Mouse (Mus musculus): ENCODE measurements around the gene Aco2.

Gene Aco2

DNA sequence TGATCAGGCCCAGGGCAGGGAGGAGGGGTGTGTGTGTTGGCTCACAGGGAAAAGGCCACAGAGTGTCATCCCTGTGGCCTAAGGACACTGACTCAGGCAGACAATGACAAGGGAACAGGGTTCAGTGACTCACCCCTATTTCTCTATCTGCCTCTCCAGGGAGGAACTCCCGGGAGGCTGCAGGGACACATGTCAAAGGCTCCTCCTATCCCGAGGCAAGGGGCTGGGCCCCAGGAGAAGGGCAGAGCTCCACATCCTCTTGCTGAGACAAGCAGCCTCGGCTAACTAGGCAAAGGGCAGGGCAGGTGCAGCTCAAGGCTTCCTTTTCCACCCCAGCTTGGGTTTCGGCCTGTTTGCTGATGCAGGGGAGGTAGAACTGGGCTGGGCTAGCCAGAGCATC, 26.4 kb upstream of the Aco2 start:
- no peak for DNase-seq (ENCODE audit: low spot score in 2 of 2)

DNA sequence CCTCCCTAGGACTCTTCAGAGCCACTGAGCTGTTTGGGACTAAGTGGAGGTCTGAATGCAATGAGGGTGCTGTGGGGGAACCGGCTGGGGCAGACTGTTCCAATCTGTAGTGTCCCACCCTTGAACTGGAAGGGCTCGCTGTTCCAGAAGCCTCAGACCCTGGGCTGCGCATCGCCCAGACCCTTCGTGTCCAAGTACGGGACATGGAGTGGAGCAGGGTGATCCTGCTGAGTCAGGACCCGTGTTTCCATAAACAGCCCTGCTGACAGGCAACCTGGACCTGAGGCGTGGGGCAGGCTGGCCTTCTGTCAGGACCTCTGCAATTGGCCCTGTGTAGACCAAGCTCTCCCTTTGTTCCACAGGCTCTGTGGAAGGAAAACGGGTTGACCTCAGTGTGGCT, 25.4 kb upstream of the Aco2 start:
- DNase-seq (ENCODE audit: low spot score in 2 of 2) = no peak

DNA sequence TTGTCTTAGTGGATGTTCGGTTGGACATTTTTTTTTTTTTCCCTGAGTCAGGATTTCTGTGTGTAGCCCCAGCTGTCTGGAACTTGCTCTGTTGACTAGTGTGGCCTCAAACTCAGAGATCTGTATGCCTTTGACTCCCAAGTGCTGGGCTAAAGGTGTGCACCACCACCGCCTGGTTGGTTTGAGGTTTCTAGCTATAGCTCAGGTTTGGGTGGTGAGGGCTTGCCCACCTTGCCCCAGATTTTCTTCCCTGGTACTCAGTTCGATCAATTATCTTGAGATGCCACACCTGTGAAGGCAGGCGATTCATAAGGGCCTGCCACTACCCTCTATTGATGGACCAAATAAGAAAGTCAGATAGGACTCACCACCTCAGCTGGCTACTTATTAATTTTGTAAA, 24.9 kb upstream of the Aco2 start:
- no peak for DNase-seq (ENCODE audit: low spot score in 2 of 2)

DNA sequence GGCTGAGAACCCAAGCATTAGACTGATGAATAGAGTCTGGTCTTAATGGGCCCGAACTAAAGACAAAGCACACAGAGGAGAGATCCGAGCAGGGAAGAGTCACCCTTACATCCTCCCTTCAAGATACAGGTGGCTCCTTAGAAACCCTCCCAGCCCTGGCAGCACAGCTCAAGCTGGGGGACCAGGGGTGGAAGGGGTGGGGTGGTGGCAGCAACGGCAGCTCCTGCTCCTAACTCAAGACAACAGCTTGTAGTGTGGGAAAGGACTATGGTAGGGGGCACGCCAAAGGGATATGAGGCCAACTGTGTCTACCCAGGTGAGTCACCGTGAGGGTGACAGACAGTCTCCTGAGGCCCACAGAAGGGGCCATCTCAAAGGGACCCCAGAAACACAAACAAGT, 24.2 kb upstream of the Aco2 start:
- no peak for DNase-seq (ENCODE audit: low spot score in 2 of 2)

DNA sequence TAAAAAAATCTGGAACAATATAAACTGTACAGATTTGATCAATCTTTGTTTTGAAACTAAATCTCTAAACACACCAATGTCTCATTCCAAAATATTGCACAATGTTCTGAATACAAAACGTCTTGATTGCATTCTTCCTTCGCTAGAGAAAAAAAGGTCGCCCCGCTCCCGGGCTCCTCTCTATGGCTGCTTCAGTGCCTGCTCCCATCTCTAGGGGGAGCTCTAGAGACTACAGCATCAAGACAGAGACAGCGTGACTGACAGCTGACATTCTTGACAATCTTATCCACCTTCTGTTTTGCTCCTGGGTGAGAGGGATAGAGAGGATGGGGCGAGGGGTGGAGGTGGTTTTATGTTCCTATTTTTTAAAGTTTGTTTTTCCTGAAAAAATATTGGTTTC, 23.8 kb upstream of the Aco2 start:
- peak; percentile 30 to 68 for DNase-seq (ENCODE audit: low spot score in 2 of 2)

DNA sequence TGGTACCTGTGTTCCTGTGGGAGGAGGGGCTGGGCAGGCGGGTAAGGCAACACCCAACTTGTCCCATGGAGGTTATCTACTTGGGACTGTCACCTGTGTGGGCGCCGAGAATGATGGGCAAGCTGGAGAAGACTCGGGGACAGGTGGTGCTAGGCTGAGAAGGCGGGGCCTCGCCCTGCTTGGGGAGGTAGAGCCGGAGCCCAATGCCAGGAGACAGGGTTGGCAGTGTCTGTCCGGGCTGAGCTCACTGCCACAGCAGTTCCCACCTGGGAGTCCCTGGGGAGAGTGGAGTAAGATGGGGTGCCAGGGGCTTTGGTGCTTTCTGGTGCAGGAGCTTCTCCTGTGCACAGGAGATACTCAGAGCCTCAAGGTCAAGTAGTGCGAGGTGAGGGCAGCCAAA, 23.0 kb upstream of the Aco2 start:
- DNase-seq (ENCODE audit: low spot score in 2 of 2) = no peak

DNA sequence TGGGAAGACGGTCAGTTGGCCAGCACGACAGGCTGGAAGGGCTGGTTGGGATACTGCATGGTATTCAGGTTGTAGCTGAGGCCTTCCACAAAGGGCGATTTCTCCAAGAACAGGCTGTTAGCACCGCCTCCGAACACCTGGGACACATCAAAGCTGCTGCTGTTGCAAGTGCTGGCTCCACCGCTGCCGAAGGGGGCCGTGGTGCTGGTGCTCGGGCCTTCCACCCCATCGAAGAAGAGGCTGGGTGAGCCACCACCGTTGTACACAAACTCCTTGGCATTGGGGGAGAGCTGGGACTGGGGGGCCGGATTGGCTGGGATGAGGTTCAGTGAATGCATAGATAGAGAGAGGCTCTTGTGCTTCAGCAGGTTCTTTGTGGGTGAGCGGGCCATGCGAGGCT, 21.4 kb upstream of the Aco2 start:
- DNase-seq (ENCODE audit: low spot score in 2 of 2) = no peak

DNA sequence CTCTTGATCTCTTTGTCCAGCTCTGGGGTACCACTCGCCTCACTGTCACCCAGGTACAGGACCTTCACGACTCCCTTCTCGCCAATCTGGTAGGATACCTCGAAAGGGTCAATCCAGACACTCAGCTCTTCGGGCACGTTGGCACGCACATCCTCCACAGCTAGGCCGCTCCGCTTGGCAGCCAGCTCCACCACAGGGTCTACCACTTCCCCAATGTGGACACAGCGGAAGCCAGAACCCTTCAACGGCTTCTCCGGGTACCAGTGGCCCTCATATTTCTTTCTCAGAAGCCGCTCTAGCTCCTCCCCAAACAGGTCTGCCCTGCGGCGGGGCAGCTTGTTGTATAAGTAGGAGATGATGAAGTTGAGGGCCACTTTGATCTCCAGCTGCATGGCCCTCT, 20.7 kb upstream of the Aco2 start:
- DNase-seq (ENCODE audit: low spot score in 2 of 2) = peak; percentile 29 to 36

DNA sequence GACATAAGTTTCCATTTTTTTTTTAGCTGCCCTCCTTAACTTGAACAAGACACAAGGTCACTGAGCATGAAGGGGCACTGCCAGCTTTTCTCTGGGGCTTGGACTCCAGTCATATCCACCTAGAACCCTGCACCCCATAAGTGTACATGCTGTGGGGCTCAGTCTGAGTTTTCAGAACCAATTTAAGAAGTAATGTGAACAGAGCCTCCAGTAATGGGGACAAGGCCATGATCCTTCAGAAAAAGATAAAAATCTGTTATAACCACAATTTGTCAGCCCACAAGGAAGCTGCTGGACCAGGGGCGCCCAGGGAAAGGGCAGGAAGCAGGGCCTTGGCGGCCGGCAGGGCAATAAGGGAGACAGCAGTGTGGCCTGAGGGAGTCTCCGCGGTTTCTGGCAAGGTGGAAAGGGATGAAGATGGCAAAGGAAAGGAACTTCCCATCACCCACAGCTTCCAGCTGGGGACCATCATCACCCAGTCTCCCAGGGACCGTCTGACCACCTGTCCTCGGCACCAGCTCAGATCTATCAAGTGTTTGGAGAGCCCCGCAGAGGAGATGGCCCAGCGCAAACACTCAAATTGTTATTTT, 19.6 kb upstream of the Aco2 start:
- no peak for DNase-seq (ENCODE audit: low spot score in 2 of 2)

DNA sequence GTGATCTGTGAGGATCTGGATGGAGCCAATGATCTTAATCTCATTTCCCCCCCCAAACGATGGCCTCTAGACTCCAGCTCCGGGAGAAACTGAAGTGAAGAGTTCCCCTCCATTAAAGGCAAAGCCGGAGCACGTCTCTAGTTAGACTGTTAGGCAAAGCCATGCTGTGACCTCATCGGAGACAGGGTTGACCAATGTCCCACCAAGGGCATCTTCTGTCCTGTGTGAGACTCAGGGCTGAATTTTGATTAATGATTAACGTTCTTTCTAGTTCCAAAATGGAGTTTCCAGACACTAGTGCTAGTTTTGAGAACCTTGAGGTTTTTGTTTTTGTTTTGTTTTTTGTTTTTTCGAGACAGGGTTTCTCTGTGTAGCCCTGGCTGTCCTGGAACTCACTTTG, 19.0 kb upstream of the Aco2 start:
- DNase-seq (ENCODE audit: low spot score in 2 of 2) = no peak

DNA sequence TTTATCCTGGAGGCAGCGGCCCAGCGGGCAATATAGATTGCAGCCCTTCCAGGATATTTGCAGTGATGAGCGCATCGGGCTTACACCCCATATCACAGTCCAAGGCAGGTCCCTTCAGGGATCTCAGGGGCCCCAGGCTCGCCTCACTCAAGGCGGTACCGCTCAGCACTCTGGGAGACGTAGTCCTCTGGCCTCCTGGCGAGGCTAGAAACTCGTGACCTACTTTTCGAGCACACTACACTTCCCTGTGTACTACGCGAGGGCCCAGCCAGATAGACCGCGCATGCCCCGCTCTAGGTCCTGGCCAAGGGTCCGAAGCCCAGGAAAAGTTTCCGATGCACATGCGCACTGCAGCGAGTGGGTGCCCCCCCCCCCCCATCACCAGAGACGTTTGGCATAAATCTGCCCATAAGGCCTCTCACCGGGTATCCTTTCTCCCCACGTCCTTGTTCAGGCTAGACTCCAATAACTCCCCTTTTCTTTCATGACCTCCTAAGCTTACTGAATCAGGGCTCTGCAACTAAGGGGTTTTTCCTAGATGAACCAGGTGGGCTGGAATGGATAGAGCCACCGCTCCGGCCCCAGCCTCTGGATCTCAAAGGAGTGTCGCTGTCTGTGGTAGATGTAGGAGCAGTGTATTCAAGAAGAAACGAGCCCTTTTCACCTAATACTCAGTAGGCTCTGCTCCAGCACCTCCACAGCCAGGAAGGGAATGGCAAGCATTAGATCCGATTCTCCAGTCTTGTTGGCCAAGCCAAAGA, 15.9 kb upstream of the Aco2 start:
- peak; percentile 69 to 76 for DNase-seq (ENCODE audit: low spot score in 2 of 2)

DNA sequence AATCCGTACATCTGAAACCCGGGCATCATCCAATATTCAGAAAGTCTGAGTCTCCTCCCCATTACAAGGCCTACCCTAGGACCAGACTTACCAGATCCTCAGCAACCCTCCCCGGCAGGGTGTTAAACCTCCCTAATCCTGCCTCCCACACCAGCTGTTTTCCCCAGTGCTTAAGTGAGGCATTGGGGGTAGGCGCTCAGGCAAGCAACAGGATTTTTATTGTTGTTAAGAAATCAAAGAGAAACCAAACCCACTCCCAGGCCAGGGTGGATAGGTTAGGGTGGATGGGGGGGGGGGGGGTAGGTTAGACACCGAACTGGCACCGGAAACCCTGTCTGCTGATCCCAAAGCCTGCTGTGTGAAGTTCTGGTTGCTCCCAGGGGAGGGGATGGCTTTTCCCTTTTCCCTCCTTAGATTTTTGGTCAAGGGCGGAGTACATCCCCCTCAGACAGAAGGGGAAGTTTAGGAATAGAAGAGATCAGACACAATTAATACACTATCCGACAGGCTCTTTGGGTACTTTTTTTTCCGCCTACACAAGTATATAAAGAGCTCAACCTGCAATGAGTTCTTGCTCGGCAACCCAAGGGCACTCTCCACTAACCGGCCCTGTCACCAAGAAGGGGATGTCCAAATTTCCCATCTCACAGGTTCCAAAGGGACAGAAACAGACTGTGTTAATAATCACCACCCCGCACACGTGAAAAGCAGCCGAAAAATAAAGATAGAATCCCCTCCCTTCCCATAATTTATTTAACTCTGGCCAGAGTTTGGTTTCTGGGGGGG, 15.0 kb upstream of the Aco2 start:
- no peak for DNase-seq (ENCODE audit: low spot score in 2 of 2)

DNA sequence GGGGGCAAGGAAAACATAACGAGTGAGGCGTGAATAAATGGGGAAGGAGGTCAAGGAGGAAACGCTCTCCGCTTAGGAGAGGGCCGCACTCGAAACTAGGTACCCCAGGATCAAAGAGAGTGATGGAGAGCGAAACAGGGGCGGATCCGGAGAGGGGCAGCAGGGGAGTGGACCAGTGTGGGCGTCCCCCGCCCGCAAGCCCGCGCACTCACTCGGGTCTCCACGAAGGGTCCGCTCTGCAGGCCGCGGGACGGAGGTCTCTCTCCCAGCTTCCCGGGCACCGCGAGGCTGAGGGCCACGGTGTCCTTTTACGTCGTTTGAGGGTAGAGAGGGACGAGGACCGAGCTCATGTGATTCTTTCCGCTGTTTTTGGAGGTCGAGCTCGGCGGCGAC, 14.4 kb upstream of the Aco2 start:
- DNase-seq (ENCODE audit: low spot score in 2 of 2) = no peak

DNA sequence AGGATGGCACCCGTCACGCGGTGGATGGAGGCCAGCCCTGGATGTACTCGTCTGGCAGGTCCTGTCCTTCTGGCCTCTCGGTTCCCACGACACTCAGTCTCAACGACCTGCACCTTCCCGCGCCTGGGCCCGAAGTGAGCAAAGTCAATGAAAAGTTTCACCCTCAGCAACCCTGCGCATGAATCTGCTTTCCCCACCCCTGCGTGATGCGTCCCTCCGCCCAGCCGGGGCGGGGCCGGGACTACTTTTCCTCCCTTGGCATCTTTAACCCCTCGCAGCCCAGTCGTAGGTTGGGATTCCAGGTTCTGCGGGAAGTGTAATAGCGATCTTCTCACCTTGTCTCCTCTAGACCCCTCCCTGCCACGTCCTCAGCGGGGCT, 14.0 kb upstream of the Aco2 start:
- DNase-seq (ENCODE audit: low spot score in 2 of 2) = peak; percentile 75 to 86

DNA sequence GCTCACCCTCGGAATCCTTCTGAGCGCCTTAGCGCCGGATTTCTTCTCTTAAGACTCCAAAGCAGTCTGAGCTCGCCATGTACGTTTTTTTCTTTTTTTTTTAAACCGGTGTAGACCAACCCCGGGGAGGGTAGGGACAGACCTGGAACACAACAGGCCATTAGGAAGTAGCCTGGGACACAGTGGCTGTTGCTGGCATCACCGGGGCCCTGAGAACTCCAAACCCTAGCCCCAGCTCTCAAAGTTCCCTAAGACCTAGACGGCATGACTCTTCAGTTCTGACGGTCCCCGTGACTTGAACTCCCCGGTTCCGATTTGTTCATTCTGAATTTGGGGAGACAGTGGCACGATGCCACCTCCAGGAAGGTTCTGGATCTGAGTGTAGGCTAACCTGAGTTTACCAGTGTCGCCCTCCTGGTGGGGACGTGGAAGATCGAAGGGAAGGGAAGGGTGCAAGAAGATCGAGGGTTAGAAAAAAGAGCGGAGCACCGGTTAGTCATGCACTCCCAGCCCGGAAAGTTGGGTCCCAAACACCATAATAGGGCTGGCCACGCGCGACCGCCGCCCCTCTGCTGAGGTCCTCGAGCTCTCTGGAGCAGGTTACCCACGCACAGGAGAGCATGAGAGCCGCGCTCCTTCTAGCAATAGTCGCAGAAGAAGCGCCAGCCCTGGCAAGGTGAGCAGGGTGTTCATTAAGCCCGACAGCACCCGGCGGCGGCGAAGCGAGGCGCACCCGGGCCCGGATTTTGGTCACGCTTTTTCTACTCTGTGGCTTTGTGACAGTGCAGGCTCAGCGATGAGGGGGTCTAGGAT, 13.4 kb upstream of the Aco2 start, which contains the start of gene Tob2:
Gene Tob2 (minus strand): TSS at position 280 of the 813 bp plus-strand sequence.
- DNase-seq (ENCODE audit: low spot score in 2 of 2) = peak; percentile 46 to 68

DNA sequence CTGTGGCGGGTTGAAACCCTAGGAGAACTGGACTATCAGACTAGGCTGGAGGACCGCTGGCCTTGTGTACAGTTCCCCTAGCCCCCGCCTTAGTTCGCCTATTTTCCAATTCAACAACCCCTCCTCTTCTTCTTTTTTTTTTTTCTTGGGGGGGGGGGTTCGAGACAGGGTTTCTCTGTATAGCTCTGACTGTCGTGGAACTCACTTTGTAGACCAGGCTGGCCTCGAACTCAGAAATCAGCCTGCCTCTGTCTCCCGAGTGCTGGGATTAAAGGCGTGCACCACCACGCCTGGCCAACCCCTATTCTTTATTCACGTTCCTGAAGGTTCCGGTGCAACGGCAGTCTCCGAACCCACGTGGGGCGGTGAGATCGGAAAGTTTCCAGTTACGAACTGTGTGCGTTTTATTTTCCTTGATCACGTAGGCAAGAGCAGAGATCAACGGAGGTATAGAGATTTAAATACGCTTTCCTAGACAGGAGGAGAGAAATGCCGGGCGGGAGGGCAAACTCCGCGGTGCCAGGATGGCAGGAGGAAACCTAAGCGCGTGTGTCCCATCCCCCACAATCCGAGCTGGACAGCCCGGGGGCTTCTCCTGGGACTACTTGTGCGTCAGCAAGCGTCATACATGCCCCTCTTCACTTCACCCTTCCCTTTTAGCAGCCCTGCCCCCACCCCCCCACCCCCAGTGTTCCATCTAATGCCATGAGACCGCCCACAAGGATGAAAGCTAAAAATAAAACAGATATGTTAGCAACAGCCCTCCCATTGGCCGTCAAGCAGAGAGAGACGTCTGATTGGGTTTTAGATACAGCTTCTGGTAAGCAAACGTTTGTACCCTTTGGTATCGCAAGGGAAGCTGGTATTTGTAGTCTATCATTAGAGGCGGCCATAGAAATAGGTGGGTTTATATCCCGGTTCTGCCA, 12.5 kb upstream of the Aco2 start:
- DNase-seq (ENCODE audit: low spot score in 2 of 2) = peak; percentile 84 to 89

DNA sequence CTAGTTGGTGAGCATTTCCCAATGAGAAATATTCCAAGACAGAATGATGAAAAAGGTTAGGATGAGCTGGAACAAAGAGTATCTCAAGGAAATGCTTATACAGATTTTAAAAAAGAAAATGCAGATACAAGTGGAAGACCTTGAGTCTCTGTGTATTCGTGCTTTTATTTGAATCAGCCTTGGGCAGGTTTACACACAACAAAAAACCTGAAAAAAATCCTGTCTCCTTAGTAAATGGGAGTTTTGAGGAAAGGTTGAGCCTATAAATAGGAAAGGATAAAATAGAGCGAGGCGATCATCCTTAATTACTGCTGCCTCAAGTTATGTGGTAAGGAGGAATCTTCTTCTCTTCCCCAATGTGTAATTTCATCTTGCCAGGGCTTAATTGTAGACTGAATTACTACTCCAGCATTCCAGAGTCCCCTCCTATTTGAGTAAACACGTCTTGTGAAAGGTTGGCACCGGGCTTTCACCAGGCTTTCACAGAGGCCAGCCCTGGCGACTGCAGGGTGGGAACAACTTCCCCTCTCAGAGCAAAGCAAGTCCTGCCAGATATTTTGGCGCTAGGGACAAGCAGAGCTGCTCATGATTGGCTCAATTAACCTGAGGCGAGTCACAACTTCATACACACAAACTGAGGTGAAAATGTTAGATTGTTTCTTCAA, 11.5 kb upstream of the Aco2 start:
- no peak for DNase-seq (ENCODE audit: low spot score in 2 of 2)

DNA sequence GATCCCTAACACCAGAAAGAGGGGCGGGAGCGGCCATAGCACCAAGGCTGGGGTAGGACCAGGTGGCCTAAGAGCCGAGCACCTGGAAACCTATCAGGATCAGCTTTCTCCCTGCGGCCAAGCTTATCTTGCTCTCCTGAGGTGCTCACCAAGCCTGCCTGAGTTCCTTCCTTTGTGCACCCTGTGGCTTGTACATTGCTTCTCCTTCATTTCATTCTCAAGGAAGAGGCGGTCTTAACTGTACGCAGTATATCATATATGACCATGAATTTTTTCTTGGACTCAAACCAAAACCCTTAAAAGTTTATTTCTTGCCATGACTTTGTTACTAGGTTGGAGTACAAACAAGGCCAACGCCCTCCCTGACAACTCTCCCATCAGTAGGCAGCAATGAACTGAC, 7.9 kb upstream of the Aco2 start:
- no peak for DNase-seq (ENCODE audit: low spot score in 2 of 2)

DNA sequence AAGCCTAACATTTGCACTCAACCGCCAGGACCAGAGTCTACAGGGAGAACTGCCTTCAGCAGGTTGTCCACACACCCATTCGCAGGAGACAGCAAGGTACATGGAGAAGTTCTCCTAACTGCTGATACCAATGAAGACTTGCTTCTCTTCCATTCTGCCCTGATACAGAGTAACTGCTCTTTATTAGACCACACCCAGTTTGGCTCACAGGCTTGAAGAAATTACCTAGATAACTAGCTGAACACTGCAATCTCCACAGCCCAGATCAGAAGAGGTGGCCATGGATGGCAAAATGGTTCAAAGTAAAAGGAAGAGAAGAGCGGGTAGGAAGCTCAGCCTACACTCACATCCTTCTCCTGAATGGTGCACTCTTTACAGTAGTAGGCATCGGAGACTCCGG, 2.1 kb upstream of the Aco2 start:
- no peak for DNase-seq (ENCODE audit: low spot score in 2 of 2)

DNA sequence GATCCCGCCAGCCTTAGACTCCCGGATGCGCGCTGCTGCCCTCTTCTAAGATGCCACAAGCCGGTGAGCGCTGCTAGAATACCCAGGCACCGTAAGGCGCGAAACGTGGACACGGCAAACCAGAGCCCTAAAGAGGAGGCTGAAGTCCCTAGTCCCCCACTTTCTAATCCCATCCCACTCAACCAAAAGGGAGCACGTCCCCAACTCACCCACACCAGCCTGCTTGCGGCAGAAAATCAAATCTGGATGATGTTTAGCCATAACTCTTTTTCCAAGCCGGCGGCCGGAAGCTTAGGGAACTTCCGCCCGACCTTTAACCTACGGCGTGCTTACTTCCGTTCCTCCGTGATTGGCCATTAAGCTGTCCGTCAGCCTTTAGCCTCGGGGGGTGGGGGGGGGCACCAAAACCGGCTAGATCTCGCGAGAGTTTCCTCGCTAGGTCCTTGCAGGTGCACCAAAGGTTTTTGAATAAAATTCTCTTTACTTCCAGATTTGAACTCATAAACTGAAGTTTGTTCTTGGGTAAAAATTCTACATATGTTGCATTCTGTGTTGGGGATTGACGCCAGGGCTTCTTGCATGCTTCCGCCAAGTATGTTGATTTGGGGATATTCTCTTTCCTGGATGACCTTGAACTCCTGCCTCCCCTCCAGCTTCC, 376 bp upstream of the Aco2 start, which contains the start of gene Phf5a:
Gene Phf5a (minus strand): TSS at position 308 of the 658 bp plus-strand sequence.
- DNase-seq (ENCODE audit: low spot score in 2 of 2) = peak; percentile 81 to 83

Data from natural killer cell, adult 2 months (primary cell).